Mouse (Mus musculus) left cerebral cortex, postnatal 36 days (tissue): ENCODE results near the gene Olfr211. TPM values are rescaled to one million over a fixed set of nuclear protein-coding genes. Genes with fewer than 3 reads are reported as not detected.
A peak's percentile ranks its signal among the peaks of the same experiment; 100 is the strongest.
"Not testable (repeated sequence)": the region's sequence is repeated elsewhere in the genome, so short reads cannot be mapped to it uniquely, and the experiment has no call there.

Experiments
- DNase-seq, 2 experiments: peaks; one replicate each; pipeline ENCODE4 v3.0.0; 2021 to 2022; ENCODE audit warnings: low spot score in 2 of 2, mixed read lengths in 1 of 2
- intact Hi-C: fragments of 180-260 bp; cut with DNase I; formaldehyde crosslinking; loops from one replicate; pipeline ENCODE4 v1.15.1; 2025
- total RNA-seq, 2 experiments: library from RNA; stranded (reverse); gene quantifications; 2 replicates each; pipeline ENCODE4 v1.2.3; 2021

Gene Olfr211
- not detected for total RNA-seq

DNA sequence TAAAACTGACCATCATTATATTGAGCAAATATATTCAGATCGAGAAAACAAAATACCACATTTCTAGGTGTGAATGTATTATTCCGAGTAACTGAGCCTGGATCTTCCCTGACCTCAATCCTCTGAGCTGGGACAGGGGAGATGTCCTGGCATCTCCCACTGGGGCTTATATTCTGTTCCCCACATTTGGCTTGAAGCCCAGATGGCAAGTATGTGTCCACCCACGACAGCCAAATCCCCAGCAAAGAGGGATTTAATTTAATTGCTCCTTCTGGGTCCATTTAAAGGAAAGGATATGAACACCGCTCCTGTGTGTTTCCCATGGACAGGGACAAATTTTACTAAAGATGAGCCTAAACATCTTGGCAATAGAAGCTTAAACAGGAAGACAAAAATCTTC lies at the start of gene Olfr211:
Olfr211 (plus strand) TSS at position 301 of the 400 bp plus-strand sequence.
- intact Hi-C loops: no loop called here
- no peak for DNase-seq

DNA sequence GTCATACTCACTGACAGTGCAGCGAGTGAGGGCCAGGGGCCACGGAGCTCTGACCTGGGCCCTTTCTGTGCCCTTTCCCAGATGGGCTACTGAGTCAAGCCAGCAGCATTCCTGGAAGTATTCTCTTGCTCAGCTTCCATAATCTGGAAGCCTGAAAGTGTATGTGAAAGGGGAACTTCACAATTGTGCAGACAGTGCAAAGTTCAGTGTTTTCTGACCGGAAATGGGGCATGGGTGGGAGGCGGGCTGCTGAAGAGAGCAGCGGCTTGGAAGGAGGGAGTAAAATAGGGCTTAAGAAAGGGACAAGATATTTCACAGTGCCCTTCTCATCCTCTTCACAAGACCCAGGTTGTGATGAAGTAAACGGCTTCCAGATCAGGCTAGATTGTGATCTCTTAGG lies 49.4 kb upstream of the Olfr211 start:
- intact Hi-C loops: no loop called here
- DNase-seq: no peak

DNA sequence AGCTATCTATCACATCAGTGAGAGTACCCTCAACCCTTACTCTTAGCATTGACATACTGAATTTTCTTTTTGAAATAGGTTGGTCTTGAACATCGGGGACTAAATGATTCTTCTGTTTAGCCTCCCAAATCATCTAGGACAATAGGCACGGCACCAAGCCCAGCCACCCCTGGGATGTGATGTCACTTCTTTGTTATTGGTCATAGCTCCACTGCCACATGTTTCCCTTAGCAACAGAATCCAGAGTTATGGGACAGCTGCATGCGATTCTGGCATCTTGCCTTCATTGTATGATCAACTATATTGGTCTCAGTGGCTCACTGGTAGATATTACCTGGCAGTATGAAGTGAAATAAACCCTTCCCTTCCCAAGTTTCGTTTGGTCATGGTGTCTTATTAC lies 48.4 kb upstream of the Olfr211 start:
- intact Hi-C loops: no loop called here
- DNase-seq: no peak

DNA sequence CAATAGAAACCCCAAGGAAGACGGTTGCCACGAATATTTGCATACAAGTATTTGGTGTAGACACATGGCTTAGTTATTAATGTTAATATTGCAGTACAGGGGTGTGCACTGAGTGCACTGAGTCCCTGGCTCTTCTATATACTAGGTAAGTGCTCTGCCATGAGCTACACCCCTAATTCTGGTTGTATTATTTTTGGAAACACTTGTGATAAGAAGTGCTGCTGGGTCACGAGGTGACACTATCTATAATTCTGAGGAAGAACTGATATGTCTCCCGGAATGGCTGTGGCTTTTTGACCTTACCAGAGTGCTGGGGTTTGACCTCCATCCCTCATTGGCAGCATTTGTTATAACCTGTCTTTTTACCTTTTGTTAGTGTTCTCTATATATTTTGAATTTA lies 48.0 kb upstream of the Olfr211 start:
- DNase-seq: no peak

DNA sequence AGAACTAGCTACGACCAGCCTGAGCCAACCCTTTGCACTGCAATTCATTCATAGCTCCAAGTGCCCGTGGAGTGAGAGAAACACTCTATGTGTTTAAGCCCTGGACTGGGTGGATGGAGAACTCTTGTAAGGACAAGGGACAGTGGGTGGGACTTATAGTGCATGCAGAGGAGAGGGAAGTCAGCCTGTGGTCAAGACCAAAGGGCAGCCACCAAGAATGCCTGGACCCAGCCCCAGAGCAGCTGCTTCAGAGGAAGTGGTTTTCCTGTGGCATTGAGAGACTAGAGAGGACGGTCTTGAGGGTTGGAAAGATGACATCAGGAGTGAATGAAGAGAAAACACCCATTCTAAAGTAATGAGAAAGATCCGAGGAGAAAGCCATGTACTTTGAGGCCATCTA lies 33.1 kb upstream of the Olfr211 start:
- intact Hi-C loops: no loop called here
- DNase-seq: peak in 1 of 2 experiments; percentile 6

More for the DNA sequence above, 48.0 kb upstream of the Olfr211 start:
- intact Hi-C loops: no loop called here

DNA sequence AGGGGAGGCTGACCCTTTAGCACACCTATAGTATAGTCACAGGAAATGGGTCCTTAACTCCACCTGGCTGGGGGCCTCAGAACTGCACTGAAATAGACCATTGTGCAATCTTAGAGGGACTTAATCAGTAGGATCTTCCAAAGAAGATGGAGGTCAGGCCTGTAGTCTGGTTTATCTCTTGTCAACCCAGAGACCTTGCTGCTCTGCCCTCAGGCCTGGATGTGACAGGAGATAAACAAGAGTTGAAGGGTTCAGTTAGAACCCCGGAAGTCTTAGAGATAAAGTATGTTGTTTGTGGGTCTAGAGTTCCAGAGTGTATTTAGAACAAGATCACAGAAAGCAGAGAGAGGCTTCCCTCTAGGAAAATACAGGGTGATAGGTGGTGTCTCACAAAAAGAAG lies 32.4 kb upstream of the Olfr211 start:
- intact Hi-C loops: no loop called here
- DNase-seq: no peak

DNA sequence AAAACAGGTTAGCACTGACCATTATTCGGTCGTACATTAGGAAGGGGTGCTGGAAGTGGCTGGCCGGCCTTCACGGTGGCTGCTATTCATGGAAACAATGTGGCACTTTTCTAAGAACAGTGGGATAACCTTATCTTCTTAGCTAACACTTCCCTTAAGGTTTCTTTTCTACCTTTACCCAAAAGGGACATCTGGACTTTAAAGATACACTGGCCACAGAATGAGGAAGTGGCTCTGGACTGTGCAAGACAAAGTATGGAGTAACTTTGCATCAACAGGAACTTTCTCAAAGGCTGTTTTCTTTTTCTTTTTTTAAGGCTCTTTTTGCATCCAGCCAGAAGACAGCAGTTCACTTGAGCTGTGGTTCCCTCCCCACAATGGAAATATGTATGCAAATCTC lies 30.2 kb upstream of the Olfr211 start:
- intact Hi-C loops: no loop called here
- no peak for DNase-seq

DNA sequence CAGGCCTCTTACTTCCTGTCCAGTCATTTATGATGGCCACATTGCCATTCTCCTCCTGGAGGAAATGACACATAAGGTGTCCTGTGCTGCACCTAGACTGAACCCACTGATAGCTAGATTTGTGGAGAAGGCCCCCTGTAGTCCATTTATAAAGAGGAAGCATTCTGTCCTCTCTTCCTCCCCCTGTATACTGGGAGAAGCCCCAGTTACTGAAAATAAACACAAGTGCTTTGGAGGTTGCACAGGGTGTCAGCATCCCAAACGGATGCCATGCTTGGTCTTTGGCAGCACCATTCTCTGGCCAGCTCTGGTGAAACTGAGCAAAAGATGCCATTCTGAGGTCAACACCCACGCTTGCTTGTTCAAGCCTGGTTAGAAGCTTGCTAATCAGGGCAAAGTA lies 29.7 kb upstream of the Olfr211 start:
- no peak for DNase-seq
- intact Hi-C loops: no loop called here

DNA sequence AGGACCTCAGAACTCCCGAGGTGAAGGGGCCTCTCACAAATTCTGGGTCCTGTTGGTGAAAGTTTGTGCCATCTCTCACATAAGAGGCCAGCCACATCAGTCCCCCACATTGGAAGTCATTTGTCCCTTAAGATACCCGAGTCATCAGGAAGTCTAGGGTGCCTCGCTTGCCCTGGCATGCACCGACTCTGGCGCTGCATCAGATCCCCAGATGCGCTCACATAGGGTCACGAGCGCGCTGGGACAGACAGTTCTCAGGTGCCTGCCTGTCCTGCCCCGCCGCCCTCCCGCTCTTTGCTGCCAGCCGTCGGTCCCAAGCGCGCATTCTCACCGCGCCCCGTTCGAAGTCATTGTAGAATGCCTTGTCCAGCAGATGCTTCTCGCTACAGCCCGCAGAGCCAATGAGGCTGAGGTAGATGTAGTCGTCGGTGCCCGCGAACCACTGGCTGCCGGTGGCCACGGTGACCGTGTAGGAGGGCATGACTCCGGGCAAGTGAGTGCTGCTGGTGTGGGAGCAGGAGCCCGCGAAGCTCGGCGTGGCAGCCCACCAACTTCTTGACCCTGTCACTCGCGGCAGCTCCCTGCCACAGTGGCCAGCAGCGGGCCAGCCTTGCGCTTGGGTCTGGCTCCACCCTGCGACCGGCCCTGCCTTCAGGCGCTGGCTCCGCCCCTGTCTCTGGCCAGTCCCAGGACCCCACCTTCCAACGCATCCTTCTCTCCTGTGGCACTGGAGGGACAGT lies 28.2 kb upstream of the Olfr211 start, which contains the start of gene Alox5:
Alox5 (minus strand) TSS at position 635 of the 740 bp plus-strand sequence.
- DNase-seq: no peak
- intact Hi-C loops: no loop called here

DNA sequence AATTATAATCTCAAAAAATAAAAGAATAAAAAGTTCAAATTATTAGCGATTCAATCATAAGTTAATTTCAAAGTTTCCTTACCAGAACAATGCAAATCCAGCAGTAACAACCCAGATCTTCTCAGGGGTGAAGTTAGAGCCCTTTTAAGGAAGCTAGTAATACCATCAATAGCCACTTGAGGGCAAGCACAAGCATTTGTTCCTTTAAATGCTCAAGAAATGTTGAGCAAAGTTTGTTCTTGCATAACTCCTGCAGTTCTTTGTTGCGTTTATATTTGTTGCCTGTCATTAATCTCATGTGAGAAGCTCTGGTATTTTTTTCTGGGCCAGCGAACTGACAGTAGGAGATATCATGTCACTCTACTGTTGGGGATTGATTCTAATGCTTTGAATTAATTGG lies 20.8 kb upstream of the Olfr211 start:
- intact Hi-C loops: no loop called here

DNA sequence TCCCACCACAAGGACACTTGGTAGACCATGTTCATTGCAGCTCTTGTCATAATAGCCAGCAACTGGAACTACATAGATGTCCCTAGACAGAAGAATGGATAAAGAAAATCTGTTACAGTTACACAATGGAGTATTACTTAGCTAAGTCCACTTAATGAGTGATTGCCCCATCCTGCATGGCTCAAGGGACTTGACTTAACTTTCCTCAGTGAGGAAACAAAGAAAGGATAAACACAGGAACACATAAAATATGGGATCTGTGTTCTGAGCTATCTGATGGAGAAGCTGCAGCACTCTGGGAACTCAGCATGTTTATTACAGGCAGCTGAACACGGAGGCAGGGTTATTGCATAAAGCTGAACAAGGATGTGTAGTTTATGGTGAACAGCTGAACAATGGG lies 3.8 kb upstream of the Olfr211 start:
- intact Hi-C loops: no loop called here
- DNase-seq: no peak

More for the DNA sequence above, 20.8 kb upstream of the Olfr211 start:
- no peak for DNase-seq

DNA sequence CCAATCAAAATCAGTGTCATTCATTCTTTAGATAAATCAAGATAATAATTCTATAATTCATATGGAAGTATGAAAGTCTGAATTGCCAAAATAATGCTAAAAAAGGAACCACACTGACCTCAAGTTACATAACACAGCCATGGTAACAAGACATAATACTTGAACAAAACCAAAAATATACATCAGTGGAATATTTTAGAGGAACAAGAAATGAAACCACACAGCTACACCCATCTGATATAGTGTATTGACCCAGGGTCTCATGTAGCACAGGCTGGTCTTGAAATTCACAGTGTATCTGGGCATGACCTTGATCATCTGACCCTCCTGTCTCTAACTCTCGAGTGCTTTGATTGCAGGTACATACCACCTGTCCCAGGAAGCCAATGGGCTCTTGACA lies 2.1 kb upstream of the Olfr211 start:
- no peak for DNase-seq
- intact Hi-C loops: no loop called here

DNA sequence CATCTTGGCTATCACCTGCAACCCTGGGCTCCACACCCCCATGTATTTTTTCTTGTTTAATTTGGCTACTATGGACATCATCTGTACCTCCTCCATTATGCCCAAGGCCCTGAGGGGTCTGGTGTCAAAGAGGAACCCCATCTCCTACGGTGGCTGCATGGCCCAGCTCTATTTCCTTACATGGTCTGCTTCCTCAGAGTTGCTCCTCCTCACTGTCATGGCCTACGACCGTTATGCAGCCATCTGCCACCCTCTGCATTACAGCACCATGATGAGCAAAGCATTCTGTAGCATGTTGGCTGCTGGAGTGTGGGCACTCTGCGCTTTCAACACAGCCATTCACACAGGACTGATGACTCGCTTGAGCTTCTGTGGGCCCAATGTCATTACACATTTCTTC lies 4.9 kb downstream of the Olfr211 start:
- intact Hi-C loops: no loop called here
- DNase-seq: no peak

DNA sequence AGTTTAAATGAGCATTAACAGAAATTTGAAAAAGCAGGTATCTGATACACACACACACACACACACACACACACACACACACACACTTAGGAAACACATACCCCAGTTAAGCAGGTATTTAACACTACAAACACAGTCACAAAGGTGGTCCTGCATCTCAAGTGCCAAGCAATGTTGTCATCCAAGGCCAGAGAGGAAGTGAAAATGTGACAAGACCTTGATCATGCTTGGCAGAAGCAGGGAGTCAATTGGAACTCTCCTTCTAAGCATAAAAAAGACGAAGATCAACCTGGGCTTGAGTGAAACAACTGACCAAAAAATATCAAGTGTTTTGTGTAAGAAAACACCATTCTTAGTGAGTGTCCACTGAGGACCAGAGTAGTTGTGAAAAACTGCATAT lies 7.1 kb downstream of the Olfr211 start:
- no peak for DNase-seq
- intact Hi-C loops: no loop called here

DNA sequence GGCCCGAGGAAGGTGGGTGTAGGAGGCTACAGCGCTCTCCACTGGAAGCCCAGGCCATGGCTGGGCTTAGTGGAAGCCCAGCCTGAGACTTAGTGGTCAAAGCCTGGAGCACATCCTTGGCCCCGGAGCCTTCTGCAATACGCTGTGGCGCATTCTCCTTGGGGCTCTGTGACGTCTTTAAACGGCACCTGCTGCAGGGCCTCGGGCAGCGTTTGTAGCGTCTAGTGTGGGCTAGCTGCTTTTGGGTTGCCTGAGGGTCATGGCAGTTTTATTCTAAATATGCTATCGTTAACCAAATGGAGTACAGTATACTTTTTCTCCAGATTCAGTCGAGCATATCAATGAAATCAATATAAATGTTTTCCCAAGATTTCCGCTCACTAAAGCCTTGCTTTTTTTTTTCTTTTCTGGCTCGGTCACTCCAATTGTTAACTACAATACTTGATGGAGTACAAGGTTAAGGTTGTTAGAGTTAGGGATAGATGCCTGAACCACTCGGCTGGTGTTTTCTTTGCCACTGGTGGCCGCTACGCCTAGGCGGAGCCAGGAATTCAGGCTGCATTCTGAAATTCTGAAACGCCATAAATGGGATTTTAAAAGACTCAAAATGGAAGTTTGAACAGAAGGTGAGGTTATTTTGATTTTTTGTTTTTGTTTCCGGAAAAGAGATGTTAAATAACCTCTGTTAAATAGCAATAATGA lies 17.6 kb downstream of the Olfr211 start, which contains the start of gene Olfr212:
Olfr212 (plus strand) TSS at position 215 of the 702 bp plus-strand sequence.
- intact Hi-C loops, DNase-seq: not testable (repeated sequence)

DNA sequence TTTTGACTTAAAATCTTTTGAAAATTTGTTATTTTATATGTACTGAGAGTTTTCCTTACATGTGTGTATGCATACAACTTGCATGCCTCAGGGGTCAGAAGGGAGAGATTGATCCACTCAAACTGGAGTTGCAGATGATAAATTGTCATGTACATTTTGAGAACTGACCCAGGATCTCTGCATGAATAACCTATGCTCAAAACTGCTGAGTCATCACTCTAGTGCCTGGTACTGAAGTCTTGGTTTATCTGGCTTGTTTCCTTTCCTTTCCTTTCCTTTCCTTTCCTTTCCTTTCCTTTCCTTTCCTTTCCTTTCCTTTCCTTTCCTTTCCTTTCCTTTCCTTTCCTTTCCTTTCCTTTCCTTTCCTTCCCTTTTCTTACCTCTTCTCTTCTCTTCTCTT lies 25.9 kb downstream of the Olfr211 start:
- intact Hi-C loops: no loop called here

DNA sequence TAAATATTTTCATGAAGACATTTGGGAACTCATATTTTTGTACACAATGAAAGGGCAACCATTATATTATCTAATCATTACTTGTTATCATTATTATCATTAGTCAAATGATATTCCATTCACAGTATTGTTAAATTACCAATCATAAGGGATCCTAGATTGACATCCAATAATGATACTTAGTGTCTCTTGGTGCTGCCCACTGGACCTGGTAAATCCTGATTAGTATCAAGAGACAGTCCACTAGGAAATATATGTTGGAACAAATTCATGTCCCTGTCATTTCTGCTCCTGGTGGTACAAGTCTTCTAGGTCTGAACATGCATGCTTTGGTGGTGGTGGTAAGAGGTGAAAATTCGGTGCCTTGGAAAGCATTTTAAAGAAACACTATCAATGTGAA lies 49.3 kb downstream of the Olfr211 start, which contains the start of gene Olfr213:
Olfr213 (plus strand) TSS at position 301 of the 400 bp plus-strand sequence.
- intact Hi-C loops: no loop called here
- DNase-seq: no peak

More for the DNA sequence above, 25.9 kb downstream of the Olfr211 start:
- no peak for DNase-seq

DNA sequence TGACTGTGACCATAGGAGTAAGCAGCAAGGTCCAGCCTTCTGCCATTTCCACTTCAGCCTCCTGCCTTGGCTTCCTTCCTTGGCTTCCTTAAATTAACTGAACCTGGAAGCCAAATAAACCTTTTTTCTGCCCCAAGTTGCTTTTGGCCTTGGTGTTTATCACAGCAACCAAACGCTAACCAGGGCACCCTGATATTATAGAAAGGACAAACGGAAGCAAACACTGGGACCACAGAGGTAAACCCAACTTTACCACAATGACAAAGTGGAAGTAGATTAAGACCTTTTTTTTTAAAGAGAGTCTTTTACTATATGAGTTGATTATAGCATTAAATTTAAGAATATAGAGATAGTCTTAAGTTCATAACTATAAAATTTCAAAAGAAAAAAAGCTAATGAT lies 53.6 kb downstream of the Olfr211 start:
- DNase-seq: no peak
- intact Hi-C loops: no loop called here
